Mouse (Mus musculus): ENCODE results near the gene Gm10719.
"Not testable (repeated sequence)": the region's sequence is repeated elsewhere in the genome, so short reads cannot be mapped to it uniquely, and the experiment has no call there.

Gene Gm10719

DNA sequence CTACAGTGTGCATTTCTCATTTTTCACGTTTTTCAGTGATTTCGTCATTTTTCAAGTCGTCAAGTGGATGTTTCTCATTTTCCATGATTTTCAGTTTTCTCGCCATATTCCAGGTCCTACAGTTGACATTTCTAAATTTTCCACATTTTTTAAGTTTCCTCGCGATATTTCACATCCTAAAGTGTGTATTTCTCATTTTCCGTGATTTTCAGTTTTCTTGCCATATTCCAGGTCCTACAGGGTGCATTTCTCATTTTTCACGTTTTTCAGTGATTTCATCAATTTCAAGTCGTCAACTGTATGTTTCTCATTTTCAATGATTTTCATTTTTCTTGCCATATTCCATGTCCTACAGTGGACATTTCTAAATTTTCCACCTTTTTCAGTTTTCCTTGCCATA, at the start of gene Gm10719:
Gene Gm10719 (plus strand): TSS at position 301 of the 400 bp plus-strand sequence.
- DNase-seq (ENCODE audit: low spot score in 2 of 2), result not testable (repeated sequence)

GRCm38 (mm10) chr9:3000445-3000972, 16.7 kb upstream of the Gm10719 start, which contains the start of gene Gm10722:
Gm10722 (plus strand) TSS chr9:3000922.
- DNase-seq (ENCODE audit: low spot score in 2 of 2), result peak in 1 of 2 experiments; percentile 10

DNA sequence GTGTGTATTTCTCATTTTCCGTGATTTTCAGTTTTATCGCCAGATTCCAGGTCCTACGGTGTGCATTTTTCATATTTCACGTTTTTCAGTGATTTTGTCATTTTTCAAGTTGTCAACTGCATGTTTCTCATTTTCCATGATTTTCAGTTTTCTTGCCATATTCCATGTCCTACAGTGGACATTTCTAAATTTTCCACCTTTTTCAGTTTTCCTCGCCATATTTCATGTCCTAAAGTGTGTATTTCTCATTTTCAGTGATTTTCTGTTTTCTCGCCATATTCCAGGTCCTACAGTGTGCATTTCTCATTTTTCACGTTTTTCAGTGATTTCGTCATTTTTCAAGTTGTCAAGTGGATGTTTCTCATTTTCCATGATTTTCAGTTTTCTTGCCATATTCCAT, 16.2 kb upstream of the Gm10719 start:
- peak; percentile 9 to 17 for DNase-seq (ENCODE audit: low spot score in 2 of 2)

GRCm38 (mm10) chr9:3001948-3002659, 15.1 kb upstream of the Gm10719 start:
- DNase-seq (ENCODE audit: low spot score in 2 of 2), result peak; percentile 99 to 100

DNA sequence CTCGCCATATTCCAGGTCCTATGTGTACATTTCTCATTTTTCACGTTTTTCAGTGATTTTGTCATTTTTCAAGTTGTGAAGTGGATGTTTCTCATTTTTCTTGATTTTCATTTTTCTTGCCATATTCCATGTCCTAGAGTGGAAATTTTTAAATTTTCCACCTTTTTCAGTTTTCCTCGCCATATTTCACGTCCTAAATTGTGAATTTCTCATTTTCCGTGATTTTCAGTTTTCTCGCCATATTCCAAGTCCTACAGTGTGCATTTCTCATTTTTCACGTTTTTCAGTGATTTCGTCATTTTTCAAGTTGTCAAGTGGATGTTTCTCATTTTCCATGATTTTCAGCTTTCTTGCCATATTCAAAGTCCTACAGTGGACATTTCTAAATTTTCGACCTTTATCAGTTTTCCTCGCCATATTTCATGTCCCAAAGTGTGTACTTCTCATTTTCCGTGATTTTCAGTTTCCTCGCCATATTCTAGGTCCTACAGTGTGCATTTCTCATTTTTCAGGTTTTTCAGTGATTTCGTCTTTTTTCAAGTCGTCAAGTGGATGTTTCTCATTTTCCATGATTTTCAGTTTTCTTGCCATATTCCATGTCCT, 14.3 kb upstream of the Gm10719 start, which contains the start of gene Gm11168:
Gene Gm11168 (plus strand): TSS at position 553 of the 603 bp plus-strand sequence.
- not testable (repeated sequence) for DNase-seq (ENCODE audit: low spot score in 2 of 2)

DNA sequence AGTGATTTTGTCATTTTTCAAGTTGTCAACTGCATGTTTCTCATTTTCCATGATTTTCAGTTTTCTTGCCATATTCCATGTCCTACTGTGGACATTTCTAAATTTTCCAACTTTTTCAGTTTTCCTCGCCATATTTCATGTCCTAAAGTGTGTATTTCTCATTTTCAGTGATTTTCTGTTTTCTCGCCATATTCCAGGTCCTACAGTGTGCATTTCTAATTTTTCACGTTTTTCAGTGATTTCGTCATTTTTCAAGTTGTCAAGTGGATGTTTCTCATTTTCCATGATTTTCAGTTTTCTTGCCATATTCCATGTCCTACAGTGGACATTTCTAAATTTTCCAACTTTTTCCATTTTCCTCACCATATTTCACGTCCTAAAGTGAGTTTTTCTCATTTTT, 11.0 kb upstream of the Gm10719 start:
- not testable (repeated sequence) for DNase-seq (ENCODE audit: low spot score in 2 of 2)

DNA sequence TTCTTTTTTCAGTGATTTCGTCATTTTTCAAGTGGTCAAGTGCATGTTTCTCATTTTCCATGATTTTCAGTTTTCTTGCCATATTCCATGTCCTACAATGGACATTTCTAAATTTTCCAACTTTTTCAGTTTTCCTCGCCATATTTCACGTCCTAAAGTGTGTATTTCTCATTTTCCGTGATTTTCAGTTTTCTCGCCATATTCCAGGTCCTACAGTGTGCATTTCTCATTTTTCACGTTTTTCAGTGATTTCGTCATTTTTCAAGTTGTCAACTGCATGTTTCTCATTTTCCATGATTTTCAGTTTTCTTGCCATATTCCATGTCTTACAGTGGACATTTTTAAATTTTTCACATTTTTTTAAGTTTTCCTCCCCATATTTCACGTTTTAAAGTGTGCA, 10.6 kb upstream of the Gm10719 start:
- peak; percentile 96 to 100 for DNase-seq (ENCODE audit: low spot score in 2 of 2)

DNA sequence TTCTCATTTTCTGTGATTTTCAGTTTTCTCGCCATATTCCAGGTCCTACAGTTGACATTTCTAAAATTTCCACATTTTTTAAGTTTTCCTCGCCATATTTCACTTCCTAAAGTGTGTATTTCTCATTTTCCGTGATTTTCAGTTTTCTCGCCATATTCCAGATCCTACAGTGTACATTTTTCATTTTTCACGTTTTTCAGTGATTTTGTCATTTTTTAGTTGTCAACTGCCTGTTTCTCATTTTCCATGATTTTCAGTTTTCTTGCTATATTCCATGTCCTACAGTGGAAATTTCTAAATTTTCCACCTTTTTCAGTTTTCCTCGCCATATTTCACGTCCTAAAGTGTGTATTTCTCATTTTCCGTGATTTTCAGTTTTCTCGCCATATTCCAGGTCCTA, 9.9 kb upstream of the Gm10719 start:
- not testable (repeated sequence) for DNase-seq (ENCODE audit: low spot score in 2 of 2)

GRCm38 (mm10) chr9:3009331-3009730, 7.9 kb upstream of the Gm10719 start:
- DNase-seq (ENCODE audit: low spot score in 2 of 2), result not testable (repeated sequence)

- not testable (repeated sequence) for DNase-seq (ENCODE audit: low spot score in 2 of 2)
These were observed 5.1 kb upstream of the Gm10719 start for GRCm38 (mm10) chr9:3012054-3012621.

GRCm38 (mm10) chr9:3012733-3013279, 4.4 kb upstream of the Gm10719 start, which contains the start of gene Gm10721:
Gm10721 (plus strand) TSS chr9:3013140.
- not testable (repeated sequence) for DNase-seq (ENCODE audit: low spot score in 2 of 2)

DNA sequence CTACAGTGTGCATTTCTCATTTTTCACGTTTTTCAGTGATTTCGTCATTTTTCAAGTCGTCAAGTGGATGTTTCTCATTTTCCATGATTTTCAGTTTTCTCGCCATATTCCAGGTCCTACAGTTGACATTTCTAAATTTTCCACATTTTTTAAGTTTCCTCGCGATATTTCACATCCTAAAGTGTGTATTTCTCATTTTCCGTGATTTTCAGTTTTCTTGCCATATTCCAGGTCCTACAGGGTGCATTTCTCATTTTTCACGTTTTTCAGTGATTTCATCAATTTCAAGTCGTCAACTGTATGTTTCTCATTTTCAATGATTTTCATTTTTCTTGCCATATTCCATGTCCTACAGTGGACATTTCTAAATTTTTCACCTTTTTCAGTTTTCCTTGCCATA, 1.9 kb upstream of the Gm10719 start, which contains the start of gene Gm10720:
Gene Gm10720 (plus strand): TSS at position 301 of the 400 bp plus-strand sequence.
- not testable (repeated sequence) for DNase-seq (ENCODE audit: low spot score in 2 of 2)

- not testable (repeated sequence) for DNase-seq (ENCODE audit: low spot score in 2 of 2)
These were observed 1.3 kb upstream of the Gm10719 start for GRCm38 (mm10) chr9:3015896-3016295.

DNA sequence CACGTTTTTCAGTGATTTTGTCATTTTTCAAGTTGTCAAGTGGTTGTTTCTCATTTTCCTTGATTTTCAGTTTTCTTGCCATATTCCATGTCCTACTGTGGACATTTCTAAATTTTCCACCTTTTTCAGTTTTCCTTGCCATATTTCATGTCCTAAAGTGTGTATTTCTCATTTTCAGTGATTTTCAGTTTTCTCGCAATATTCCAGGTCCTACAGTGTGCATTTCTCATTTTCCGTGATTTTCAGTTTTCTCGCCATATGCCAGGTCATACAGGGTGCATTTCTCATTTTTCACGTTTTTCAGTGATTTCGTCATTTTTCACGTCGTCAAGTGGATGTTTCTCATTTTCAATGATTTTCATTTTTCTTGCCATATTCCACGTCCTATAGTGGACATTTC, 1.7 kb downstream of the Gm10719 start:
- not testable (repeated sequence) for DNase-seq (ENCODE audit: low spot score in 2 of 2)

GRCm38 (mm10) chr9:3019835-3020727, 2.9 kb downstream of the Gm10719 start:
- DNase-seq (ENCODE audit: low spot score in 2 of 2), result peak; percentile 10 to 54

- peak; percentile 59 to 90 for DNase-seq (ENCODE audit: low spot score in 2 of 2)
These were observed 5.3 kb downstream of the Gm10719 start for GRCm38 (mm10) chr9:3022316-3023008.

DNA sequence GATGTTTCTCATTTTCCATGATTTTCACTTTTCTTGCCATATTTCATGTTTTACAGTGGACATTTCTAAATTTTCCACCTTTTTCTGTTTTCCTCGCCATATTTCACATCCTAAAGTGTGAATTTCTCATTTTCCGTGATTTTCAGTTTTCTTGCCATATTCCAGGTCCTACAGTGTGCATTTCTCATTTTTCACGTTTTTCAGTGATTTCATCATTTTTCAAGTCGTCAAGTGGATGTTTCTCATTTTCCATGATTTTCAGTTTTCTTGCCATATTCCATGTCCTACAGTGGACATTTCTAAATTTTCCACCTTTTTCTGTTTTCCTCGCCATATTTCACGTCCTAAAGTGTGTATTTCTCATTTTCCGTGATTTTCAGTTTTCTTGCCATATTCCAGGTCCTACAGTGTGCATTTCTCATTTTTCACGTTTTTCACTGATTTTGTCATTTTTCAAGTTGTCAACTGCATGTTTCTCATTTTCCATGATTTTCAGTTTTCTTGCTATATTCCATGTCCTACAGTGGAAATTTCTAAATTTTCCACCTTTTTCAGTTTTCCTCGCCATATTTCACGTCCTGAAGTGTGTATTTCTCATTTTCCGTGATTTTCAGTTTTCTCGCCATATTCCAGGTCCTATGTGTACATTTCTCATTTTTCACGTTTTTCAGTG, 6.2 kb downstream of the Gm10719 start, which contains the start of gene Gm10718:
Gene Gm10718 (plus strand): TSS at position 236 of the 673 bp plus-strand sequence.
- peak; percentile 45 to 72 for DNase-seq (ENCODE audit: low spot score in 2 of 2)

DNA sequence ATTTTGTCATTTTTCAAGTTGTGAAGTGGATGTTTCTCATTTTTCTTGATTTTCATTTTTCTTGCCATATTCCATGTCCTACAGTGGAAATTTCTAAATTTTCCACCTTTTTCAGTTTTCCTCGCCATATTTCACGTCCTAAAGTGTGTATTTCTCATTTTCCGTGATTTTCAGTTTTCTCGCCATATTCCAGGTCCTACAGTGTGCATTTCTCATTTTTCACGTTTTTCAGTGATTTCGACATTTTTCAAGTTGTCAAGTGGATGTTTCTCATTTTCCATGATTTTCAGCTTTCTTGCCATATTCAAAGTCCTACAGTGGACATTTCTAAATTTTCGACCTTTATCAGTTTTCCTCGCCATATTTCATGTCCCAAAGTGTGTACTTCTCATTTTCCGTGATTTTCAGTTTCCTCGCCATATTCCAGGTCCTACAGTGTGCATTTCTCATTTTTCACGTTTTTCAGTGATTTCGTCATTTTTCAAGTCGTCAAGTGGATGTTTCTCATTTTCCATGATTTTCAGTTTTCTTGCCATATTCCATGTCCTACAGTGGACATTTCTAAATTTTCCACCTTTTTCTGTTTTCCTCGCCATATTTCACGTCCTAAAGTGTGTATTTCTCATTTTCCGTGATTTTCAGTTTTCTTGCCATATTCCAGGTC, 6.9 kb downstream of the Gm10719 start:
- DNase-seq (ENCODE audit: low spot score in 2 of 2), result peak; percentile 98 to 100

- DNase-seq (ENCODE audit: low spot score in 2 of 2), result peak in 1 of 2 experiments; percentile 60
These were observed 7.8 kb downstream of the Gm10719 start, which contains the start of gene Gm10717 for GRCm38 (mm10) chr9:3024912-3025467. Gm10717 (plus strand) TSS chr9:3025417.

Measured in left cerebral cortex, adult 9 months (tissue).